Mouse (Mus musculus) midbrain, embryonic 15.5 days (tissue): ENCODE data around the gene Snai3. TPM values are rescaled to one million over a fixed set of nuclear protein-coding genes. Genes with fewer than 3 reads are reported as not detected.

Source experiments
- ATAC-seq: fragments of 200-750 bp; cut with Nextera tagmentation; replicated peaks from 2 replicates; pipeline ENCODE4 v1.8.0; 2017; ENCODE audit warnings: moderate TSS enrichment
- H3K27ac ChIP-seq: fragments of 300-500 bp; sonication (generic); 2 replicates; pipeline ENCODE4 v1.5.1; 2015; ENCODE audit warnings: mild to moderate bottlenecking, inconsistent platforms
- H3K27me3 ChIP-seq: fragments of 300-500 bp; sonication (generic); replicated peaks from 2 replicates; pipeline ENCODE4 v1.6.1; 2015; ENCODE audit warnings: inconsistent platforms
- H3K36me3 ChIP-seq: fragments of 300-500 bp; sonication (generic); replicated peaks from 2 replicates; pipeline ENCODE4 v1.6.1; 2015; ENCODE audit warnings: inconsistent platforms
- H3K4me1 ChIP-seq: fragments of 300-500 bp; sonication (generic); 2 replicates; pipeline ENCODE4 v1.6.1; 2015; ENCODE audit warnings: inconsistent platforms
- H3K4me2 ChIP-seq: fragments of 300-500 bp; sonication (generic); 2 replicates; pipeline ENCODE4 v1.6.1; 2015; ENCODE audit warnings: inconsistent platforms, mild to moderate bottlenecking, moderate library complexity
- H3K4me3 ChIP-seq: fragments of 300-500 bp; sonication (generic); 2 replicates; pipeline ENCODE4 v1.5.1; 2015; ENCODE audit warnings: mild to moderate bottlenecking, inconsistent platforms
- H3K9ac ChIP-seq: fragments of 300-500 bp; sonication (generic); 2 replicates; pipeline ENCODE4 v1.6.1; 2015; ENCODE audit warnings: mild to moderate bottlenecking, inconsistent platforms
- H3K9me3 ChIP-seq: fragments of 300-500 bp; sonication (generic); 2 replicates; pipeline ENCODE4 v1.6.1; 2016; ENCODE audit warnings: inconsistent platforms
- WGBS: fragments of 180-500 bp; shearing (Covaris S2); methylation state at CpG from one replicate; pipeline ENCODE4 v1.1.7; 2015; ENCODE audit warnings: mixed read lengths; 5-methylcytosine and 5-hydroxymethylcytosine counted together
- polyA plus RNA-seq: library from polyadenylated mRNA; unstranded; fragments of >200 nt; fragmentation: Nextera tagmentation; extraction: Ambion mirVana; gene quantifications from 2 replicates; pipeline ENCODE4 v1.2.1, GENCODE M21; 2015

The Snai3 gene
- polyA plus RNA-seq, 1 experiment from 2014 or later: not detected

DNA sequence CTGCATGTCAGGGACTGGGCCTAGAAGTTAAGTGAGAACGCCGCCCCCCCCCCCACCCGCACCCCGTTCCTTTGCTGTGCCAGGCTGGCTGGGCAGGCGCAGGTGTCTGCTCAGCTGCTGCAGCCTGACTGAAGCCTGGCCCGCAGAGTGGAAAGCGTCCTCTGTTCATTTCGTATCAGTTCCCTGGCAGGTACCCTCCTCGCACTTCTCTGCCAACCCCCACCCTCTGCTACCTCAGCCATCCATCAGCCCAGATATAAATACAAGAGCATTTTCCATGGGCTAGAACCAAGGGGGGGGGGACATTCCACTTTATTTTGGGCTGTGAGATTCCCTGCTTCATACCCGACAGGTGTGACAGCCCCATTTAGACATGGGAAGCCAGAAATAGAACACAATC is 8.4 kb downstream of the Snai3 start:
- Histone ChIP-seq H3K4me3 (no peak overlapping the region), H3K4me1 (no peaks in the 10 kb centered on the region), H3K36me3 (no peaks in the 10 kb centered on the region), H3K9me3 (no peaks in the 10 kb centered on the region), H3K27ac (no peak overlapping the region), H3K4me2 (no peak overlapping the region), H3K9ac (no peak overlapping the region), H3K27me3 (no peaks in the 10 kb centered on the region)
- WGBS: 86% methylated on average over 10 of the region's 10 CpGs
- ATAC-seq: no peak

DNA sequence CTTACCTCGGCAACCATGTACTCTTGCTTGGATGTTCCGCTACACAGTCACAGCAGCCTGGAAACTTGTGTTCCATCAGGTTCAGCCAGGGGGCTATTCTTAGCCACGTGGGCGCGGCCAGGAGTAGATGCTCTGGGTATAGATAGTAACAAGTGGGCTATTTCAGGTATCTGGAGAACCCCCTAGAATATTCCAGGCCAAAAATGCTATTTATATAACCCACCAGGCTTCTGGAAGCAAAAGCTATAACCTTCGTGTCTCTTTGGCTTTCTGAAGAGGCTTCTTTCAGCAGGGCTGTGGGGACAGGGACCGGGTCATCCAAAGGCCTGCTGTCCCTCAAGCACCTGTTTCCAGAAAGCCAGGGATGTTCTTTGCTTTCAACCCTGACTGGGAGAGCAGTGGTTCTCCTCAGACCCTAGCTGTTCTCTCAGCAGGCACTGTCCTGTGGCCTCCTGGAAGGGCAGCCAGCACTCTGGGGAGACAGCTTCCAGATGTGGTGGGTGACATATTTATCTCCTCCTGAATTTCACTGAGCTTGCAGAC is 9.3 kb downstream of the Snai3 start:
- Histone ChIP-seq H3K4me1 (no peaks in the 10 kb centered on the region), H3K36me3 (no peaks in the 10 kb centered on the region), H3K9ac (no peak overlapping the region), H3K4me2 (no peak overlapping the region), H3K27ac (no peak overlapping the region), H3K4me3 (no peak overlapping the region), H3K27me3 (no peaks in the 10 kb centered on the region), H3K9me3 (no peaks in the 10 kb centered on the region)
- no peak for ATAC-seq
- 83% methylated on average over 7 of the region's 7 CpGs for WGBS

DNA sequence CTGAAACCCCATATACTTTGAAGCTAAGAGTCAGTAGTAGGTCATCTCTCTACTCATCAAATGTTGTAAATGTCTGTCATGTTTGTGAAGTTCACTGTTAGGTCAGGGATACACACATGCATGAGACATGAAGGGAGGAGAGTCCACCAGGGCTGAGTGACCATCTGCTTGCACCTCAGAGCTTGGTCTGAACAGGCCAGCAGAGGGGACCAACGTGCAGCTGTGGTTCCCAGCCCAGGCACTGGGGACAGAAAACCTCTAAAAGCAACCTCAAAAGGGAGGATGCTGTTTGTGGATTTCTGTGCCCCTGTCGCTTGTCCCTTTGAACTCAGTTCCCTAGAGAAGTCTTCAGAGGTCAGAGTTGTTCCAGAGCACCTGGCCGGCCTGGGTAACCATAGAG is 15.3 kb downstream of the Snai3 start:
- Histone ChIP-seq H3K9me3 (no peaks in the 10 kb centered on the region), H3K9ac (no peak overlapping the region), H3K27ac (peak overlapping the region; percentile 98; the same call in 1 of the 2 replicates), H3K4me3 (peak overlapping the region; percentile 78; the same call in 1 of the 2 replicates), H3K4me2 (peak overlapping the region; percentile 72), H3K36me3 (no peaks in the 10 kb centered on the region), H3K4me1 (peaks cover 30% of the 10 kb centered on the region), H3K27me3 (no peaks in the 10 kb centered on the region)
- WGBS: 69% methylated on average over 3 of the region's 3 CpGs
- ATAC-seq: no peak

DNA sequence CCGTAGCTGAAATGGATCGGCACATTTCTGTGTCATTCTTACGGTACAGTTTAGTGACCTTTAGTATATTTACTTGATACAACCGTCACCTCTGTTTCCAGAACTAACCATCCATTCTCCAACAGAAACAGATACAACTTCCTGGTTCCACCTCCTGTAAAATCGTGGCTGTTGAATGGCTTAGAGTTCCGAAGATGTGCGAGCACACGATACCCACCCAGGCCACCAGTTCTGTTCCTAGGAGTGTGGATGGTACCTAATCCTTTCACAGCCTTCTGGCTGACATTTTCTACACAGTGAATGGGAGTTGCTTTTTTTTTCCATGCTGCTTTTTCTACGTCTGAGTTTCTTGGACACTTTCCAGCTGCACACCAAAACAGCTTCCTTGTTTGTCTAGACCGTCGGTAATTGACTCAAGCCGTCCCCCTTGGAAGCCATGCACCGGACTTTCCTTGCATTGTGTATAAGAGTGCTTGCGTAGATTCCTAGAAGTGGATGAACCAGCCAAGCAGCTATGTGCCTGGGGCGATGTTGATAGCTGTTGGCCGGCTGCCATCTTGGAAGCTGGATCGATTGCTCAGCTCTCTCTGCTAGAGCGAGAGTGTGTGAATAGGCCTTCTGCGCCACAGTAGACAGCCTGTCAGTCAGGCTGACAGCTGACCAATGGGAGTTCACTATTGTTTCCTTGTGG is 16.3 kb downstream of the Snai3 start:
- peak; percentile 25; the same call in 1 of the 2 replicates for ATAC-seq
- H3K27me3 ChIP-seq: no peaks in the 10 kb centered on the region
- H3K9ac ChIP-seq: peak overlapping the region; percentile 94
- H3K9me3 ChIP-seq: no peaks in the 10 kb centered on the region
- H3K36me3 ChIP-seq: no peaks in the 10 kb centered on the region; the same call in 1 of the 2 replicates
- peak overlapping the region; percentile 78 for H3K4me3 ChIP-seq
- H3K27ac ChIP-seq: peak overlapping the region; percentile 98
- H3K4me2 ChIP-seq: peak overlapping the region; percentile 72
- peaks cover 30% of the 10 kb centered on the region for H3K4me1 ChIP-seq
- 9% methylated on average over 19 of the region's 19 CpGs for WGBS

DNA sequence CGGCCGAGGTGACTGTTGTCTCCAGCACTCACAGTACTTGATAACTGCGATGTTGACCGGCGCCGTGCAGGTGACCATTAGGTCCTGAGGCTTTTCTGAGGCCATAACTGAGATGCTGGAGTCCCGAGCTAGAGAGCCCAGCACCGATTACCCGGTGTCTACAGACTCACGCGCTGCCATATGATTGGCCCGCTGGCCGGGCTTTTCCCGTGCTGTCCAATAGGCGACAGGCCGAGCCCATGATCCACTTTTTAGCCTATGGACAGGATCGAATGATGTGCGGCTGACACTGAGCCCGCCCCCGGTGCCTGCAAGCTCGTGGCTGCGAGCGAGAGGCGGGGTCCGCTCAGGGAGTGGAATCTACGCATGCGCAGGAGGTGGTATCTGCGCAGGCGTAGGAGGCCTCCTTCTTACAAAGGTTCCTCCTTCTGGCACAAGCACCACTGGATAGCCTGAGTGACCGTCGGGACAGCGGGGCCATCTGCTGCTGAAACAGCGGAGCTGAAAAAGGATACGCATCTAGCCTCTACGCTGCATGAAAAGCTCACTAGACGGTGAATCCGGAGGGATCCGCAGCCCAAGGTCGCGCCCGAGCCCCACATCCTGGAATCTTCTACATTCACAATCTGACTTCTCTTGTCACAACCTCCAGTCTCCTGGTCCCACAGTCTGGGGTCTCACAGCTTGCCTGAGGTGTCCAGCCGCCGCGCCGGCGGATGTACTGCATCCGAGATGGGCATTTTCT is 17.1 kb downstream of the Snai3 start, which contains the start of gene Mvd:
Gene Mvd, minus strand, starts transcription at position 161 of the 745 bp plus-strand sequence.
- Histone ChIP-seq H3K27ac (peak within 1 kb of the TSS; percentile 98), H3K36me3 (no peaks in the 10 kb centered on the region; the same call in 1 of the 2 replicates), H3K27me3 (no peaks in the 10 kb centered on the region), H3K4me3 (peak within 1 kb of the TSS; percentile 78), H3K4me2 (peak within 1 kb of the TSS; percentile 92), H3K9me3 (no peaks in the 10 kb centered on the region), H3K4me1 (peaks cover 30% of the 10 kb centered on the region), H3K9ac (peak within 1 kb of the TSS; percentile 94)
- under 1% methylated on average over 47 of the region's 47 CpGs for WGBS
- peak; percentile 98 for ATAC-seq

DNA sequence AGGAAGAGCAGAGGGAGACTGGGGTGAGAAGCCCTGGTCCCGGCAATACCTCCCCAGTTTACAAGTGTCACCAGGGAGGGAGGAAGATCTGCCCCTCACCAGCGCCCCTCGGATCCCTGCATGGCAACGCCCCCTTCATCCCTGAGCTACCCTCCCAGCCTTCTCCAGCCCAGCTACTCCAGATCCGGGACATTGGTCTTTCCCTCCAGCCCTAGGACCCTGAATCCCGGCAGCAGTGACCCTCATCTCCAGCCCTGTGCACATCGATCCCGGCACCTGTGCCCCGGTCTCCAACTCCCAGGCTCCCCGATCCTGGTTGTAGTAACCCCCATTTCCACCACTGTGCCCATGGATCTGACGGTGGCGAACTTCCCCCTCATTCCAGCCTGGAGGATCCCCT is 17.8 kb downstream of the Snai3 start:
- peak overlapping the region; percentile 79 for H3K9ac ChIP-seq
- peak overlapping the region; percentile 87 for H3K27ac ChIP-seq
- WGBS: under 1% methylated on average over 12 of the region's 12 CpGs
- H3K4me3 ChIP-seq: peak overlapping the region; percentile 78
- H3K4me1 ChIP-seq: peaks cover 30% of the 10 kb centered on the region
- peaks cover 5% of the 10 kb centered on the region; the same call in 1 of the 2 replicates for H3K36me3 ChIP-seq
- H3K27me3 ChIP-seq: no peaks in the 10 kb centered on the region
- peak overlapping the region; percentile 92 for H3K4me2 ChIP-seq
- ATAC-seq: peak; percentile 25
- H3K9me3 ChIP-seq: no peaks in the 10 kb centered on the region

DNA sequence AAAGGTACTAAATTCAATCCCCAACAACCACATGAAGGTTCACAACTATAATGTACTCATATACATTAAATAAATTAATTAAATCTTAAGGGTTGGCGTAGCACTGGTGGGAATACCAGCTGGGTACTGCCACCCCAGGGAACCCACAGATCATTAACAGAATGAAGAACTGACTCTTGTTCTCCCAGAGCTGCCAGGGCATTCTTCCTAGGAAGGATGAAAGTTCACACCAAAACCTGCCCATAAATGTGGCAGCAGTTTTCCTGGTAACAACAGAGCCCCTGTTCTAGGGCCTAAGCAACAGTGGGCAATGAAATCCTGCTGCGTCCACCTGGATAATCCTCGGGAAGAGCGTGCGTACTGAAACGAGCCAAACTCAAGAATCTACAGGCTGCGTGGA is 18.2 kb downstream of the Snai3 start:
- Histone ChIP-seq H3K27ac (peak overlapping the region; percentile 87), H3K9ac (peak overlapping the region; percentile 79), H3K4me2 (peak overlapping the region; percentile 92), H3K36me3 (peaks cover 7% of the 10 kb centered on the region; the same call in 1 of the 2 replicates), H3K4me1 (peaks cover 30% of the 10 kb centered on the region), H3K27me3 (no peaks in the 10 kb centered on the region), H3K9me3 (no peaks in the 10 kb centered on the region), H3K4me3 (peak overlapping the region; percentile 78)
- 12% methylated on average over 7 of the region's 7 CpGs for WGBS
- no peak for ATAC-seq

DNA sequence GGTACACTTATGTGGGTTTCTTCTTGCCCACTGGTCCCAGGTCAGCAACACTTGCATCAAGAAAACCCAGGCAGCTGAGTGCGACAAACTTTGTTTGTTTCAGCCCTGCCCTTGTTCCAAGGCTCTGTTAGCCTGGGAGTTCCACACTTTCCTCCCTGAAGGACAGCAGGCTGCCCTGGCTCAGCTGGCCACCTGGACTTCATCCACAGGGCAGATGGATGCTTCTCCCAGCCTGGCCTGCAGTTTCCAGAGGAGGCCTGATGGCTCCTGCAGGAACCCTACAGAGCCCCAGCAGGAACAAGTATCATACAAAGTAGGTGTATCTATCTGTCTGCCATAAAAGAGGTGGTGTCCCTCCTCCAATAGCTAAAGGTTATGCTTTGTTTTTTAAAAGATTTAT is 19.2 kb downstream of the Snai3 start:
- Histone ChIP-seq H3K4me2 (no peak overlapping the region), H3K27ac (no peak overlapping the region), H3K4me3 (no peak overlapping the region), H3K9ac (no peak overlapping the region), H3K36me3 (peaks cover 12% of the 10 kb centered on the region; the same call in 1 of the 2 replicates), H3K9me3 (no peaks in the 10 kb centered on the region), H3K4me1 (peaks cover 30% of the 10 kb centered on the region), H3K27me3 (no peaks in the 10 kb centered on the region)
- 95% methylated on average over 1 of the region's 1 CpGs for WGBS
- no peak for ATAC-seq

DNA sequence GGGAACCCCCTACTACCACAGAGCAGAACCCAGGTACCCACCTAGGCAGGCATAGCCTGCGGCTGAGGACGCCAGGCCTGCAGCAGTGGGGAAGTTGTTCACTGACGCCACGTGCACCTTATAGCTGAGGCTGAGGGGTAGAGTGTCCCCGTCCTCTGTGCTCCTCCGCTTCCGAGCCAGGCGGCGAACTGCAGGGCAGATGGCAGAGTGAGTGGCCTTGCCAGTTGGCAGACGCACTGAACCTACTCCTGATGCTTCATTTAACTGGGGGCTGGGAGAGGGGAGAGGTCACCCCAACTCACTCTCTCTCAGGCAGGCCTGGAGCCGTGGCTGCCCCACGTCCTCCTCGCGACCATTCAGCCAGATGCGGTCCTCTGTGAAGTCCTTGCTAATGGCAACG is 21.2 kb downstream of the Snai3 start:
- no peaks in the 10 kb centered on the region for H3K27me3 ChIP-seq
- no peak overlapping the region for H3K4me2 ChIP-seq
- H3K4me3 ChIP-seq: no peak overlapping the region
- 95% methylated on average over 16 of the region's 16 CpGs for WGBS
- peaks cover 14% of the 10 kb centered on the region for H3K4me1 ChIP-seq
- peaks cover 25% of the 10 kb centered on the region for H3K36me3 ChIP-seq
- H3K9me3 ChIP-seq: no peaks in the 10 kb centered on the region
- no peak overlapping the region for H3K9ac ChIP-seq
- ATAC-seq: no peak
- no peak overlapping the region for H3K27ac ChIP-seq

DNA sequence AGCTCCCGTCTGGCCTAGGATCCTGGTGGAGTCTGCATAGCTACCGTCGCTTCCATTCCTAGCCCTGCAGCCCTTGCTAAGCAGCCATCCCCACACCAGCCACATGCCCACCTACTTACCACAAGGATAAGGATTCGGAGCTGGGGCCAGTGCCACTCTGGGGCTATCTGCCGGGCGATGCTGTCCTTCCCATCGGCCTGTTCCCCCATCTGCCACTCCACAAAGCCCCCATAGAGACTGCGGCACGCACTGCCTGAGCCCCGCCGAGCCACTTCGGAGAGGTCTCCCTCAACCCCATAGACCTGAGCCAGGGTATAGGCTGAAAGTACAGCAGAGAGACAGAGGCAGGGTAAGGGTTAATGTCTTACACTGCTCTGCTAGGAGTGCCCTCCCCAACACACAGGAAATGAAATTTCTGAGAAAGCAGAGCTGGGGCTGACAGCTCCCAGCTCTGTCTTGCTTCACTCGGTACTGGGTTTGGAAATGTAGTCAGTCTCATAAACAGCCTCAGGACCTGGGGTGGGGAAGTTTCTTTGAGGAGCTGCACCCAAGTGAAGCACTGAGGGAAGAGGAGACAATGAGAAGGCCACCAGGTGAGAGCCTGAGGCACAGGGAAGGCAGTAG is 22.7 kb downstream of the Snai3 start:
- H3K4me3 ChIP-seq: no peak overlapping the region
- ATAC-seq: no peak
- H3K4me2 ChIP-seq: no peak overlapping the region
- H3K36me3 ChIP-seq: peaks cover 26% of the 10 kb centered on the region
- H3K4me1 ChIP-seq: peaks cover 12% of the 10 kb centered on the region
- no peak overlapping the region for H3K9ac ChIP-seq
- no peak overlapping the region for H3K27ac ChIP-seq
- no peaks in the 10 kb centered on the region for H3K9me3 ChIP-seq
- no peaks in the 10 kb centered on the region for H3K27me3 ChIP-seq
- 91% methylated on average over 13 of the region's 13 CpGs for WGBS

DNA sequence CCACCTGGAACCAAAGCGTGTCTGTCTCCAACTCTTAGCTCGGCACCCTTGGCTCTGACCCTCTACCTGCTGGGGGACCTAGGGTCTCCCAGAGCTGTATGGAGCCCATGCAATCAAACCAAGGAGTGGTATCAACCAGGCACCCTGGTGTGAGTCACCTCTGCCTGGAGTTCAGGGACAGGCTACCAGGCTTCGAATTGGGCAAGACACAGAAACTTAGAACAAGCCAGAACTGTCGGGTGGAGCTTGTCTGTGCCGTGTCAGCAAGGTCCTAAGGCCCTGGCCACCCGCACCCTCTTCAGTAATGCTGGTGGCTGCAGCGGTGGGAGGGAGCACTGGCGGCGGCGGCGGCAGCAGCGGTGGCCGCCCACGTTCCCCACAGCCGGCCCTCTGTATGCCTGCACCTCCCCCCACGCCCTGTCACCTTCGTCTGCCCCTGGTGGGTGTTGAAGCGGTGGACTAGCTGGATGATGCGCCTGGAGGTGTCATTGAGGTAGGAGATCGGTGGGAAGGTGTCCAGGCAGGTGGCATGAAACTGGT is 23.9 kb downstream of the Snai3 start:
- Histone ChIP-seq H3K27ac (no peak overlapping the region), H3K27me3 (no peaks in the 10 kb centered on the region), H3K36me3 (peaks cover 26% of the 10 kb centered on the region), H3K4me1 (peaks cover 12% of the 10 kb centered on the region), H3K4me3 (no peak overlapping the region), H3K9ac (no peak overlapping the region), H3K9me3 (no peaks in the 10 kb centered on the region), H3K4me2 (no peak overlapping the region)
- no peak for ATAC-seq
- 88% methylated on average over 20 of the region's 20 CpGs for WGBS

DNA sequence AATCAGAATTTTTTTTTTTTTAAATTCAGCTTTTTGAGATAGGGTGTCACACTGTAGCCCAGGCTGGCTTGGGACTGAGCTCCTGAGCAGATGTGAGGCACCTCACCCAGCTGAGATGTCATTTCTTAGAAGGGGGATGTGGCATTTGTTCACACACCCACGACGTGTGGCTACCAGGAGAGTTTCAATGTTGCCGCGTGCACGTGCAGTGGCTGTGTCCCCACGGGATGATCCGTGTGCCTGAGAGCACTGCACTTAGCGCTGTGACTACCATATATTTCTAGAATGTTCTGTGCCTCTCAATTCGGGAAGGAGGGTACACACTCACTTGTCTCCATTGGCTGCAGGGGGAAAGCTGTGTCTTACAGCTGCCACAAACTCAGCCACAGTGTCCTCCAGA is 24.4 kb downstream of the Snai3 start:
- no peaks in the 10 kb centered on the region for H3K9me3 ChIP-seq
- H3K4me2 ChIP-seq: no peak overlapping the region
- peaks cover 26% of the 10 kb centered on the region for H3K36me3 ChIP-seq
- ATAC-seq: no peak
- WGBS: 94% methylated on average over 9 of the region's 9 CpGs
- H3K4me1 ChIP-seq: peaks cover 13% of the 10 kb centered on the region
- no peak overlapping the region for H3K9ac ChIP-seq
- H3K4me3 ChIP-seq: no peak overlapping the region
- H3K27ac ChIP-seq: no peak overlapping the region
- H3K27me3 ChIP-seq: no peaks in the 10 kb centered on the region
